Mouse (Mus musculus) midbrain, embryonic 12.5 days (tissue): ENCODE results near the gene Unc5cl. TPM values are rescaled to one million over a fixed set of nuclear protein-coding genes. Genes with fewer than 3 reads are reported as not detected.
A peak's percentile ranks its signal among the peaks of the same experiment; 100 is the strongest.

Experiments
- ATAC-seq: fragments of 200-750 bp; cut with Nextera tagmentation; 2 replicates; pipeline ENCODE4 v1.8.0; 2017; ENCODE audit warnings: low read depth, moderate TSS enrichment, moderate library complexity; ENCODE audit not compliant: low FRiP score
- H3K27ac ChIP-seq: fragments of 300-500 bp; sonication (generic); replicated peaks from 2 replicates; pipeline ENCODE4 v1.5.1; 2016; ENCODE audit warnings: mild to moderate bottlenecking
- H3K27me3 ChIP-seq: fragments of 300-500 bp; sonication (generic); 2 replicates; pipeline ENCODE4 v1.6.1; 2016; ENCODE audit warnings: mild to moderate bottlenecking
- H3K36me3 ChIP-seq: fragments of 300-500 bp; sonication (generic); 2 replicates; pipeline ENCODE4 v1.6.1; 2016
- H3K4me1 ChIP-seq: fragments of 300-500 bp; sonication (generic); 2 replicates; pipeline ENCODE4 v1.6.1; 2016
- H3K4me2 ChIP-seq: fragments of 300-500 bp; sonication (generic); replicated peaks from 2 replicates; pipeline ENCODE4 v1.6.1; 2016; ENCODE audit warnings: mild to moderate bottlenecking, moderate library complexity
- H3K4me3 ChIP-seq: fragments of 300-500 bp; sonication (generic); 2 replicates; pipeline ENCODE4 v1.5.1; 2016; ENCODE audit warnings: mild to moderate bottlenecking
- H3K9ac ChIP-seq: fragments of 300-500 bp; sonication (generic); replicated peaks from 2 replicates; pipeline ENCODE4 v1.6.1; 2016; ENCODE audit warnings: mild to moderate bottlenecking, moderate library complexity
- H3K9me3 ChIP-seq: fragments of 300-500 bp; sonication (generic); 2 replicates; pipeline ENCODE4 v1.6.1; 2016; ENCODE audit warnings: mild to moderate bottlenecking
- WGBS: fragments of 180-500 bp; shearing (Covaris S2); methylation state at CpG from one replicate; pipeline ENCODE4 v1.1.7; 2016; 5-methylcytosine and 5-hydroxymethylcytosine counted together
- polyA plus RNA-seq: library from polyadenylated mRNA; unstranded; fragments of >200 nt; fragmentation: Nextera tagmentation; extraction: Ambion mirVana; gene quantifications from 2 replicates; pipeline ENCODE4 v1.2.1, GENCODE M21; 2016

Gene Unc5cl
- polyA plus RNA-seq, 1 experiment from 2014 or later = 0.22 TPM

GRCm38 (mm10) chr17:48433689-48434330 lies 20.9 kb upstream of the Unc5cl start:
- no peak overlapping the region for H3K9ac ChIP-seq
- H3K9me3 ChIP-seq = no peaks in the 10 kb centered on the region
- H3K4me1 ChIP-seq = peaks cover 11% of the 10 kb centered on the region
- H3K36me3 ChIP-seq = no peaks in the 10 kb centered on the region
- no peak overlapping the region for H3K27ac ChIP-seq
- WGBS = 83% methylated on average over 6 of the region's 6 CpGs
- H3K4me2 ChIP-seq = no peak overlapping the region
- no peak overlapping the region for H3K4me3 ChIP-seq
- ATAC-seq = no peak
- no peaks in the 10 kb centered on the region for H3K27me3 ChIP-seq

- no peaks in the 10 kb centered on the region for H3K9me3 ChIP-seq
- no peak overlapping the region for H3K27ac ChIP-seq
- H3K27me3 ChIP-seq = no peaks in the 10 kb centered on the region
- WGBS = 83% methylated on average over 5 of the region's 5 CpGs
- no peak overlapping the region for H3K4me3 ChIP-seq
- H3K9ac ChIP-seq = no peak overlapping the region
- peaks cover 11% of the 10 kb centered on the region for H3K4me1 ChIP-seq
- no peaks in the 10 kb centered on the region for H3K36me3 ChIP-seq
- no peak for ATAC-seq
- H3K4me2 ChIP-seq = no peak overlapping the region
Measured at GRCm38 (mm10) chr17:48434479-48434878, 20.2 kb upstream of the Unc5cl start.

GRCm38 (mm10) chr17:48436487-48436886 lies 18.2 kb upstream of the Unc5cl start:
- no peaks in the 10 kb centered on the region for H3K27me3 ChIP-seq
- peaks cover 11% of the 10 kb centered on the region for H3K4me1 ChIP-seq
- no peak overlapping the region for H3K4me3 ChIP-seq
- no peak overlapping the region for H3K27ac ChIP-seq
- H3K9ac ChIP-seq = no peak overlapping the region
- WGBS = 90% methylated on average over 1 of the region's 1 CpGs
- no peaks in the 10 kb centered on the region for H3K36me3 ChIP-seq
- no peak overlapping the region for H3K4me2 ChIP-seq
- no peak for ATAC-seq
- no peaks in the 10 kb centered on the region for H3K9me3 ChIP-seq

DNA sequence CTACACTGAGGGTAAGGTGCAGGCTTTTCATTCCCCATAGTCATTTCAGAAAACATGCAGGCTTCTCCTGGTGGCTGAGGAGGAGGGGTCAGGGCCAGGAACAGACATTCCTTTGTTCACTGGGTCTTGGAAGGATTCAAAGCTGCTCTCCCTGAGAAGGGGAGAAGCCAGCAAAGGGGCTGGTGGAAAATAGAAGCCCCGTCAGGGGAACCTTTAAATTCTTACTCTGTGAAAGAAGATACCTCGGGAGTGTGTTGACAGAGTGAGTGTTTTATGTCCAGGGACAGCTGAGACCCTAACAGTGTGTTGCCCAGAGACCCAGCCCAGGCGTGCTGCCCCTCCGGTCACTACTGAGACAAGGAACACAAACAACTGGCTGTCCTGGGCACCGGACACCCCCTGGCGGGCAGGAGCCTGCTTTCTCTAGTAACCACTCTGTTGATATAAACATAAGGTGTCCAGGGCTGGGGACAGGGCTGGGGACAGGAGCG lies 17.2 kb upstream of the Unc5cl start:
- Histone ChIP-seq H3K4me1 (peaks cover 11% of the 10 kb centered on the region), H3K27ac (peak overlapping the region; percentile 42), H3K4me3 (no peak overlapping the region), H3K9me3 (no peaks in the 10 kb centered on the region), H3K36me3 (no peaks in the 10 kb centered on the region), H3K27me3 (no peaks in the 10 kb centered on the region), H3K4me2 (no peak overlapping the region), H3K9ac (no peak overlapping the region)
- ATAC-seq = peak; percentile 34; the same call in 1 of the 2 replicates
- WGBS = 43% methylated on average over 7 of the region's 7 CpGs

GRCm38 (mm10) chr17:48442745-48443457 lies 11.8 kb upstream of the Unc5cl start:
- no peak overlapping the region for H3K27ac ChIP-seq
- H3K4me2 ChIP-seq = no peak overlapping the region
- no peak overlapping the region for H3K9ac ChIP-seq
- no peaks in the 10 kb centered on the region for H3K36me3 ChIP-seq
- no peaks in the 10 kb centered on the region; the same call in 1 of the 2 replicates for H3K27me3 ChIP-seq
- H3K9me3 ChIP-seq = no peaks in the 10 kb centered on the region
- ATAC-seq = no peak
- H3K4me1 ChIP-seq = peaks cover 1% of the 10 kb centered on the region; the same call in 1 of the 2 replicates
- H3K4me3 ChIP-seq = no peak overlapping the region
- 84% methylated on average over 7 of the region's 7 CpGs for WGBS

GRCm38 (mm10) chr17:48443542-48444145 lies 11.1 kb upstream of the Unc5cl start:
- Histone ChIP-seq H3K27me3 (no peaks in the 10 kb centered on the region; the same call in 1 of the 2 replicates), H3K4me2 (no peak overlapping the region), H3K9ac (no peak overlapping the region), H3K9me3 (no peaks in the 10 kb centered on the region), H3K4me1 (no peaks in the 10 kb centered on the region), H3K27ac (no peak overlapping the region), H3K36me3 (no peaks in the 10 kb centered on the region), H3K4me3 (no peak overlapping the region)
- ATAC-seq = no peak
- 67% methylated on average over 16 of the region's 16 CpGs for WGBS

DNA sequence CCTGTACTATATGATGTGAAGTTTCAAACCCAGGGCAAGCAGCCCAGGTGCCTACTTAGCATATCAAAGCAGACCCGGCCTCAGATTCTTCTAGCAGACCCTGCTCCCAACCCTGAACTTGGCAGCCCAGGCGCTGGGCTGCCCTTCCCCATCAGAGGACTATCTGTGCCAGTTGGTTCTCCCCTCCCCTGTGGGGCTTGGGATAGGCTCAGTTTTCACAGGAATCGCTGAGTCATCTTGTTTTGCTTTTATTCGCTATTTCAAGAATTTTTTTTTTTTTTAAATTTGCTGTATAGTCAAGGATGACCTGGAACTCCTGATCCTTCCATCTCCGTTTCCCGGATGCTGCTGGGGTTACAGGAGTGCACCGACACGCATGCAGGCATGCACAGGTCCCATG lies 7.0 kb upstream of the Unc5cl start:
- H3K4me3 ChIP-seq = no peak overlapping the region
- no peak overlapping the region for H3K27ac ChIP-seq
- WGBS = 72% methylated on average over 8 of the region's 8 CpGs
- peaks cover 4% of the 10 kb centered on the region; the same call in 1 of the 2 replicates for H3K4me1 ChIP-seq
- H3K36me3 ChIP-seq = no peaks in the 10 kb centered on the region
- H3K27me3 ChIP-seq = no peaks in the 10 kb centered on the region; the same call in 1 of the 2 replicates
- no peaks in the 10 kb centered on the region for H3K9me3 ChIP-seq
- ATAC-seq = no peak
- no peak overlapping the region for H3K4me2 ChIP-seq
- no peak overlapping the region for H3K9ac ChIP-seq

DNA sequence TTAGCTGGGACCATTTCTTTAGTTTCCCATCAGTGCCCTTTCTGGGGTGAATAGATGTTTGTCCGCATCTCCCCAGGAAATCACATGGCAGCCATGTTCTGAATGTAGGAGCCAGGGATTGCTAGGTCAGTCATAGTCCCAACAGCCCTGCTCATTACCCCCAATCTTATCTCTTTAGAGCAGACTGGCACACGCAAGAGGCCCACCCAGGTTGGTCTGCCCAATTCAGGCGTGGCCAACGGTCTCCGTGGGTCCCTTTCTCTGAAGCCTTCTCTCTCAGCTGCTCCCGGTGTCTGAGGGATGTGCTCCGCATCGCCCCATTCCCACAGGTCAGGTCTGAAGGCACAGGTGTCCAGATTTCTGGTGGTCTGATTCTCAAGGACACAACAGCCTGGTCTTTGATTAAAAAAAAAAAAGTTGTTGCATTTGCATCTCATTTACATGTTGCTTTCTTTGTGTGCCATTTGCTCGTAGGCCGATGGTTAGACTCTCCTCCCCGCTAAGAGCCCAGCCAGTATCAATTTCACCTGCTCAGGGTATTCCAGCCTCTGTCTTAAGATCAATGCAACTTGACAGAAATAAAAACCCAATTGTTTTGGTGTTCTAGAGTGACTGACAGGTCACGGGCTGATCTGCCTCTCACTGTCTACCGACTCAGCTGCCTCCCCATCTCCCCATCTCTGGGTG lies 3.9 kb upstream of the Unc5cl start:
- no peak overlapping the region for H3K27ac ChIP-seq
- H3K9ac ChIP-seq = no peak overlapping the region
- peaks cover 4% of the 10 kb centered on the region; the same call in 1 of the 2 replicates for H3K4me1 ChIP-seq
- H3K36me3 ChIP-seq = no peaks in the 10 kb centered on the region
- H3K4me2 ChIP-seq = no peak overlapping the region
- H3K9me3 ChIP-seq = no peaks in the 10 kb centered on the region
- no peak for ATAC-seq
- H3K27me3 ChIP-seq = no peaks in the 10 kb centered on the region; the same call in 1 of the 2 replicates
- H3K4me3 ChIP-seq = no peak overlapping the region
- 86% methylated on average over 13 of the region's 13 CpGs for whole genome bisulfite sequencing

DNA sequence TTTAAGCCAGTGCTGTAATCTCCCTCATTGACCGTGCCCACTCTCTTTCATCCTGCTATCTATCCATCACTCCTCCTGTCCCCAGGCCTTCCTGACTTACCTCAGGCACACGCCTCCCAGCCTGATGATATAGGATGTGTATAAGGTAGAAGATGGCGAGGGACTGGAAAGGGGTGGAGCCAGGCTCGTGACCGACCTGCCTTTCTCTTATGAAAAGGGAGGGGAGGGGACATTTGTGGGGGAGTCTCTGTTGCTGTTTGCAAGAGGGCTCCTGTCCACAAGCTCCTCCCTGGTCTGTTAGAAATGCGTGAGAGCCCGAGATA lies 3.4 kb upstream of the Unc5cl start, which contains the start of gene Tspo2:
Gene Tspo2, minus strand, starts transcription at position 170 of the 323 bp plus-strand sequence.
- H3K27me3 ChIP-seq = no peaks in the 10 kb centered on the region; the same call in 1 of the 2 replicates
- peaks cover 4% of the 10 kb centered on the region; the same call in 1 of the 2 replicates for H3K4me1 ChIP-seq
- H3K27ac ChIP-seq = no peak within 1 kb of the TSS
- H3K4me2 ChIP-seq = no peak within 1 kb of the TSS
- no peak within 1 kb of the TSS for H3K4me3 ChIP-seq
- H3K9ac ChIP-seq = no peak within 1 kb of the TSS
- H3K36me3 ChIP-seq = no peaks in the 10 kb centered on the region
- 82% methylated on average over 7 of the region's 7 CpGs for WGBS
- no peaks in the 10 kb centered on the region for H3K9me3 ChIP-seq
- no peak for ATAC-seq

DNA sequence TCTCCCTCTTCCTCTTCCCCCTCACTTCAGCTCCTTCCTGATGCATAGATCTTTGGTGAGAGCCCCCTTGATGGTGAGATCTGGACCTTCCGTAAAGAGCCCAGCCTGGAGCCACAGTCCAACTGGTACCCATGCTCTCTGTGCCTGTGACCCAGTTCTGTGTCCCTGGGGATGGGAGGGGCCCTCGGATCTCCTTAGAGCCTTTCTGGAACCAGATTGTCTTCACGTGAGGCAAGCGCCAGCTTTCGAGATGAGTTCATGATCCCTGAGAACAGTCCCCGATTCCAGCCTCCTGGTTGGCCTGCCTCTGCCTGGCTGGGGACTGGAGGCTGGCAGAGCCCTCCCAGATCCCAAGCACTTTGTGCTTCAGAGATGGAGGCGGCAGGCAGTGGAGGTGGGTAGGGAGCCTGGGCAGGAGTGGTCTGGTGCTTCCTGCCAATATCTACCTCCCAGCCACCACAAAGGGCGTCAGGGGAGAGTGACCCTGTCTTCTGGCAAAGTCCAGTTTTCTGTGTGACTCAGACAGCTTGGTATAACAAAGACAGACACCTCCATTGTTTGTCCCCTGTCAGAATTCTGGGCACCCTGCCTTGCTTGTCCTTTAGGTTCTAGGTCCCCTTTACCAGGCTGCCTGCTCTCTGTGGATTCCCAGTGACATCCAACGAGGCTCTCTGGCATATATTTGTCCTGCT lies 2.8 kb upstream of the Unc5cl start:
- Histone ChIP-seq H3K27me3 (no peaks in the 10 kb centered on the region; the same call in 1 of the 2 replicates), H3K4me1 (peaks cover 4% of the 10 kb centered on the region; the same call in 1 of the 2 replicates), H3K36me3 (no peaks in the 10 kb centered on the region), H3K27ac (no peak overlapping the region), H3K9me3 (no peaks in the 10 kb centered on the region), H3K4me2 (no peak overlapping the region), H3K4me3 (no peak overlapping the region), H3K9ac (no peak overlapping the region)
- ATAC-seq = no peak
- WGBS = 74% methylated on average over 9 of the region's 9 CpGs

DNA sequence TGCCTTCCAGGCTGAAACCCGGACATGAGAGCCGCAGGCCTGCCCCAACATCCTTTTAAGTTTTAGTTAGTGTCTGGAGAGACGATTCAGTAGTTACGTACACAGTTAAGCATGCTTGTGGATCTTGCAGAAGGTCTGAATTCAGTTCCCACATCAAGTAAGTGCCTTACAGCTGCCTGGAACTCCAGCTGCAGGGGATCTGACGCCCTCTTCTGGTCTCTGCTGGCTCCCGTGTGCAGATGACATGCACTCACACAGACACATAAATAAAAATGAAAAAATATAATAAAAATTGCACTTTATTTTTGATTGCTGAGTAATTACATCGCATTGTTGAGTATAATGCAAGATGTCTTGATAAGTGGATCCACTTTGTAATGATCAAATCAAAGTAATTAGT lies 1.2 kb upstream of the Unc5cl start:
- Histone ChIP-seq H3K4me2 (no peak overlapping the region), H3K27me3 (no peaks in the 10 kb centered on the region), H3K4me1 (peaks cover 4% of the 10 kb centered on the region; the same call in 1 of the 2 replicates), H3K27ac (no peak overlapping the region), H3K9ac (no peak overlapping the region), H3K36me3 (no peaks in the 10 kb centered on the region), H3K4me3 (no peak overlapping the region), H3K9me3 (no peaks in the 10 kb centered on the region)
- ATAC-seq = no peak
- WGBS = 77% methylated on average over 7 of the region's 7 CpGs
